Mouse (Mus musculus) embryo, embryonic 10.5 days (tissue): ENCODE data around the gene Nprl3.
"Not testable (repeated sequence)": the region's sequence is repeated elsewhere in the genome, so short reads cannot be mapped to it uniquely, and the experiment has no call there.

Experiments
- DNase-seq: peaks from one replicate; pipeline ENCODE4 v3.0.0-alpha.2; 2015; ENCODE audit warnings: low spot score

Gene Nprl3

GRCm38 (mm10) chr11:32284582-32284981 lies 17.1 kb upstream of the Nprl3 start:
- not testable (repeated sequence) for DNase-seq

- DNase-seq = not testable (repeated sequence)
These were observed 15.7 kb upstream of the Nprl3 start, which contains the start of gene Hba-a1 for GRCm38 (mm10) chr11:32283091-32283777. Gene Hba-a1, plus strand, starts transcription at chr11:32283511.

- no peak for DNase-seq
These were observed 14.1 kb upstream of the Nprl3 start for GRCm38 (mm10) chr11:32281416-32282144.

- DNase-seq = no peak
These were observed 13.1 kb upstream of the Nprl3 start for GRCm38 (mm10) chr11:32280646-32281045.

GRCm38 (mm10) chr11:32278458-32278957 lies 11.0 kb upstream of the Nprl3 start:
- no peak for DNase-seq

- no peak for DNase-seq
These were observed 10.4 kb upstream of the Nprl3 start for GRCm38 (mm10) chr11:32277736-32278457.

GRCm38 (mm10) chr11:32276347-32276746 lies 8.8 kb upstream of the Nprl3 start, which contains the start of gene Hba-x:
Gene Hba-x, plus strand, starts transcription at chr11:32276400.
- DNase-seq = no peak

GRCm38 (mm10) chr11:32271178-32271577 lies 3.7 kb upstream of the Nprl3 start:
- no peak for DNase-seq

GRCm38 (mm10) chr11:32268952-32269351 lies 1.4 kb upstream of the Nprl3 start:
- no peak for DNase-seq

GRCm38 (mm10) chr11:32267964-32268363 lies 457 bp upstream of the Nprl3 start:
- DNase-seq = peak; percentile 18

GRCm38 (mm10) chr11:32266776-32267175 lies 731 bp downstream of the Nprl3 start:
- DNase-seq = peak; percentile 25

- no peak for DNase-seq
These were observed 1.3 kb downstream of the Nprl3 start for GRCm38 (mm10) chr11:32266194-32266593.

- no peak for DNase-seq
These were observed 2.3 kb downstream of the Nprl3 start for GRCm38 (mm10) chr11:32265117-32265738.

GRCm38 (mm10) chr11:32262674-32263415 lies 4.7 kb downstream of the Nprl3 start:
- DNase-seq = peak; percentile 63

- no peak for DNase-seq
These were observed 10.9 kb downstream of the Nprl3 start for GRCm38 (mm10) chr11:32256566-32256965.

- DNase-seq = no peak
These were observed 11.4 kb downstream of the Nprl3 start for GRCm38 (mm10) chr11:32256146-32256545.

GRCm38 (mm10) chr11:32253121-32253520 lies 14.4 kb downstream of the Nprl3 start:
- no peak for DNase-seq

- DNase-seq = no peak
These were observed 16.4 kb downstream of the Nprl3 start for GRCm38 (mm10) chr11:32250880-32251763.

- no peak for DNase-seq
These were observed 19.2 kb downstream of the Nprl3 start for GRCm38 (mm10) chr11:32248350-32248749.

GRCm38 (mm10) chr11:32247068-32247467 lies 20.4 kb downstream of the Nprl3 start:
- no peak for DNase-seq
